Mouse (Mus musculus) thymus, adult 2 months (tissue): Measurements from ENCODE around the gene Mrgpra1.

Experiments
- CTCF ChIP-seq: fragments of 200-500 bp; IDR thresholded peaks from 2 replicates; pipeline ENCODE4 v1.5.1; 2012; ENCODE audit warnings: mild to moderate bottlenecking, control low read depth, low read length, moderate library complexity, borderline replicate concordance; ENCODE audit not compliant: control insufficient read depth, poor library complexity, insufficient read depth; ENCODE audit errors: extremely low read depth
- POLR2A ChIP-seq: fragments of 200-500 bp; IDR thresholded peaks from 2 replicates; pipeline ENCODE4 v1.6.1; 2012; ENCODE audit warnings: mild to moderate bottlenecking, low read length, control low read depth, moderate library complexity; ENCODE audit not compliant: control insufficient read depth, poor library complexity, insufficient read depth; ENCODE audit errors: extremely low read depth

DNA sequence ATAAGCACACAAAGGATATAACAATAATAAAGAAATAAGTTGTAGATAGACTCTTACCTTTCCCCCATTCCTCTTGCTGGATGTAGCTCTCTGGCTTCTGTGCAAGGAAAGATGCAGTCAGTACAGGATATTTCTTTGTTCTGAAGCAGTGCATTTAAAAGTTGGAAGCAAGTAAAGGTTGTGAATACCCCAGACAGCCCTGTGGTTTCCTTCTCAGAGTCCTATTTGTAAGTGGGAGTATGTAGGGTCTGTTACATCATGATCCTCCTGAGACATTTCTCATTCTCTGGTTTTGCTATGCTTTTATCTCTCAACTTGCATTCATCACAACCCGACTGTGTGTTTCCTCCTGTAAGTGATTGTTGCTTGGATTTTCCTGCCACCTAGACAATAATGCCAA lies at the start of gene Mrgpra1:
- TF ChIP-seq POLR2A (no peak), CTCF (no peak)
